Mouse (Mus musculus) liver, adult 2 months (tissue): ENCODE data around the gene 5730409E04Rik. TPM values are rescaled to one million over a fixed set of nuclear protein-coding genes. Genes with fewer than 3 reads are reported as not detected.
A peak's percentile ranks its signal among the peaks of the same experiment; 100 is the strongest.

Experiments used
- DNase-seq: peaks from one replicate; pipeline ENCODE4 v3.0.0-alpha.2; 2011; ENCODE audit warnings: low read depth, low spot score; ENCODE audit errors: extremely low read depth
- H3K27ac ChIP-seq: fragments of 200-500 bp; replicated peaks from 2 replicates; pipeline ENCODE4 v1.5.1; 2012; ENCODE audit warnings: low read depth, mild to moderate bottlenecking, control low read depth, inconsistent platforms, low read length; ENCODE audit not compliant: insufficient read depth
- H3K27me3 ChIP-seq: fragments of 200-500 bp; 2 replicates; pipeline ENCODE4 v1.6.1; 2012; ENCODE audit warnings: mild to moderate bottlenecking, moderate library complexity, low read length, inconsistent platforms; ENCODE audit not compliant: control insufficient read depth, insufficient read depth
- H3K36me3 ChIP-seq: fragments of 200-500 bp; 2 replicates; pipeline ENCODE4 v1.6.1; 2012; ENCODE audit warnings: low read length, inconsistent platforms; ENCODE audit not compliant: control insufficient read depth, insufficient read depth
- H3K4me1 ChIP-seq: fragments of 200-500 bp; 2 replicates; pipeline ENCODE4 v1.6.1; 2011; ENCODE audit warnings: low read length; ENCODE audit not compliant: control insufficient read depth, insufficient read depth
- H3K4me3 ChIP-seq: fragments of 200-500 bp; 2 replicates; pipeline ENCODE4 v1.5.1; 2011; ENCODE audit warnings: low read depth, mild to moderate bottlenecking, control low read depth, low read length, moderate library complexity; ENCODE audit not compliant: insufficient read depth
- H3K79me2 ChIP-seq: fragments of 200-500 bp; 2 replicates; pipeline ENCODE4 v1.6.1; 2012; ENCODE audit warnings: inconsistent platforms, mild to moderate bottlenecking, low read length, moderate library complexity; ENCODE audit not compliant: control insufficient read depth, insufficient read depth
- H3K9ac ChIP-seq: fragments of 200-500 bp; 2 replicates; pipeline ENCODE4 v1.6.1; 2012; ENCODE audit warnings: low read depth, mild to moderate bottlenecking, control low read depth, inconsistent platforms, low read length
- CTCF ChIP-seq: fragments of 200-500 bp; IDR thresholded peaks from 2 replicates; pipeline ENCODE4 v1.5.1; 2011; ENCODE audit warnings: low read depth, low read length, control low read depth
- POLR2A ChIP-seq: fragments of 200-500 bp; IDR thresholded peaks from 2 replicates; pipeline ENCODE4 v1.6.1; 2011; ENCODE audit warnings: low read length, control low read depth; ENCODE audit not compliant: insufficient read depth; ENCODE audit errors: extremely low read depth
- WGBS: fragments of 180-500 bp; shearing (Covaris S2); methylation state at CpG from one replicate; pipeline ENCODE4 v1.1.7; 2018; 5-methylcytosine and 5-hydroxymethylcytosine counted together
- polyA plus RNA-seq: library from polyadenylated mRNA; depleted of rRNA; stranded (reverse); fragments of >200 nt; gene quantifications from 2 replicates; pipeline ENCODE4 v1.2.3, GENCODE M21; 2012
- total RNA-seq: library from RNA; depleted of rRNA; stranded (reverse); fragments of >200 nt; gene quantifications from 2 replicates; pipeline ENCODE4 v1.2.3, GENCODE M21; 2014

The 5730409E04Rik gene
- total and polyA plus RNA-seq, 2 experiments: 3.3 to 4.8 TPM

DNA sequence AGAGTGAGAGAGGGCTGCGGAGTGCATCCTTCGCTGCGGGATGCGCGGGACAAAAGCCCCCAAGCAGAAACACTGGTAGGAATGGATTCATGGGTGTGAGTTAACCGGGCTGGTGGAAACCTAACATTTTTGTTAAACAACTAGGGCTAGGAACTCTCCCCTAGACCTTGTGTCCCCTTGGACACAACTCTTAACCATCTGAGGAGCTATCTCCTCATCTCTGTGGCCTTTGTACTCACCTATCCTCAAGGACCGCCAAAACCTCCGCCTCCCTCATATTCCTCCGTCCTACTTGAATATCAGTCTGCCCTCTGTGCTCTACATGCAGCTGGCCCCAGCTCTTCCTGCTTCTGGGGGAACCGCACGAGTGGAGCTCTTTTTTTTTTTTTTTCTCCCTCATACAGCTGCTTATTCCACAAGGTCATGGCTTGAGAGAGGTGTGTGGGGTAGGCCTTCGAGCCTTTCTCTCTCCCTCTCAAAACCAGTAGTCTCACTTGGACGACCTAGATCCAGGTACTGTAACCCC is 10.8 kb downstream of the 5730409E04Rik start:
- TF ChIP-seq POLR2A (no peak), CTCF (no peak)
- H3K36me3 ChIP-seq: no peaks in the 10 kb centered on the region
- no peak overlapping the region for H3K9ac ChIP-seq
- H3K27ac ChIP-seq: no peak overlapping the region
- no peaks in the 10 kb centered on the region for H3K4me1 ChIP-seq
- WGBS: 33% methylated on average over 13 of the region's 13 CpGs
- H3K4me3 ChIP-seq: no peak overlapping the region
- H3K27me3 ChIP-seq: peaks cover 6% of the 10 kb centered on the region; the same call in 1 of the 2 replicates
- no peaks in the 10 kb centered on the region for H3K79me2 ChIP-seq
- DNase-seq: no peak

DNA sequence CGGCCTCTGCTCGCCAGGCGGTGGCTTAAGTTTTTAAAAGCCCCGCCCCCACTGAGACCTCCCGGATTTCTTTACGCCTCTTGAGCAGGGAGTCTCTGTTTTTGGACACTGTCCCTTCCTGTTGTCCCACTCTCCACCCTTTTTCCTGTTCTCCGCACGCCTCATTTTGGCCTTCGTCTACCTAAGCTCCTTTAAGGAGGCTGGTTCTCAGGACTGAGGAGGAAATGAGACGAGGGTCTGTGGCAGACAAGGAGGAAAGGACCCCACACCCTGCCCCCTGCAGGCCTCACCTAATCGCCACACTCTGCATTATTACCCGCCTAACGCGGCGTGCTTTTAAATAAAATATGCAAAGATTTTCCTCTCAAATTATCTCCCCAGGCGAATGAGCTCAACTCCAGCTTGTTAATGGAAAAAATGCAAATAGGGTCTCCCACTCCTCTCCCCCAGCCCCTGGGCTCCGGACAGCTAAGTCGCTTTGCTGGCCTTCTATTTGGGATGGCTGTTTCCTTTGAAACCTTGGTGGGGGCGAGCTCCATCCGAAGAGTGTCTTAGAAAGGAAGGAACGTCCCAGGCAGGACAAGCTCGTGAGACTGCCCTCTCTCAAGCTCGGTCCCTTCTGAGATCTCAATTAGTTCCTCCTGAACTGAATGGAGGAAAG is 17.5 kb downstream of the 5730409E04Rik start:
- Histone ChIP-seq H3K9ac (no peak overlapping the region; the same call in none of the 2 replicates), H3K79me2 (no peaks in the 10 kb centered on the region), H3K27me3 (no peaks in the 10 kb centered on the region), H3K4me3 (peak overlapping the region; percentile 15; the same call in 1 of the 2 replicates), H3K36me3 (no peaks in the 10 kb centered on the region), H3K27ac (no peak overlapping the region), H3K4me1 (no peaks in the 10 kb centered on the region)
- TF ChIP-seq POLR2A (no peak), CTCF (peak; percentile 22; the same call in 1 of the 2 replicates)
- WGBS: 12% methylated on average over 23 of the region's 23 CpGs
- no peak for DNase-seq

DNA sequence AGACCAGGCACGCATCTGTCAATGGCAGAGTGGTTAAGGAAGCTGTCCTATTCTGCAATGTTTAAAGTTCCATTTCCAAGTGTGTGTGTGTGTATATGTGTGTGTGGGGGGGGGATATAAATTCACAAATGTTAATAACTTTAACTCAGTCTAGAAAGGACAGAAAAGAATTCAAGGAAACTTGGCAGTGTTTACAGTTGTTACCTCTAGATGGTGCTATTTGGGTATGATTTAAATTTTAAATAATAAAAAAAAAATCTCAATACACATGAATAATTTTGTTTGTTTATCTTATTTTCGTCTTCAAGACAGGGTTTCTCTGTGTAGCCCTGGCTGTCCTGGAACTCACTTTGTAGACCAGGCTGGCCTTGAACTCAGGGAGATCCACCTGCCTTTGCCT is 22.3 kb downstream of the 5730409E04Rik start:
- Histone ChIP-seq H3K36me3 (no peaks in the 10 kb centered on the region), H3K9ac (no peak overlapping the region), H3K4me3 (no peak overlapping the region), H3K27me3 (no peaks in the 10 kb centered on the region), H3K4me1 (no peaks in the 10 kb centered on the region), H3K79me2 (no peaks in the 10 kb centered on the region), H3K27ac (no peak overlapping the region)
- WGBS: 47% methylated on average over 2 of the region's 2 CpGs
- DNase-seq: peak; percentile 9
- no peak for TF ChIP-seq POLR2A
- TF ChIP-seq CTCF: peak; percentile 23; the same call in 1 of the 2 replicates

DNA sequence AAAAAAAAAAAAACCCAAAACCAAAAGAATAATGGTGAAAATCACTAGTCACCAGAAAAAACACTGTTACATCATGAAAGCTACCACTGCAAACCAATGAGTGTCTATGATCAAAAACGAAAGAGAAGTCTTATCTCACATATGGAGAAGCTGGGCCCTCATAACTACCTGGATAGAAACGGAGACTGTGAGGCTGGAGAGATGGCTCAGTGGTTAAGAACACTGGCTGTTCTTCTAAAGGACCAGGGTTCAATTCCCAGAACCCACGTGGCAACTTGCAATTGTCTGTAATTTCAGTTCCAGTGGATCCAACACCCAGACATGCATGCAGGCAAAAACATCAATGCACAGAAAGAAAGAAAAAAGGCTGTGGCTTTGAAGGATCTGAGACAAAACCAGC is 23.1 kb downstream of the 5730409E04Rik start:
- no peak overlapping the region for H3K9ac ChIP-seq

DNA sequence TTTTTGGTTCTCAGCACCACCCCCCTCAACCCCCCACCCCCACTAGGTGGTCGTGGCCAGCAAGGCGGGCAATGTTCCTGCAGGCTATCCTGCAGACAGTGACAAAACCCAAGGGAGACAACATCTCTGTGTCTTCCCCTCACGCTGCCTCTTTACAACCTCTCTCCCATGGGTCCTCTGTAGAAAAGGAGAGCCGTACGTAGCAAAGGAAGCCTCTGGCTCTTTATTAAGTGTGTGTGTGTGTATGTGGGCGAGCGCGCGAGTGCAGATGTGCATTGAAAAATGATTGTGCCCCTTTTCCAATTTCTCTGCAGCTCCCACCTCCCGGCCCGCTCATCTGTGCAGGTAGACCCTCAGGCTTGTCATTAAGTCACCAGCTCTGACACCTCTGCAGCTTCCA is 26.7 kb downstream of the 5730409E04Rik start:
- TF ChIP-seq CTCF: no peak
- TF ChIP-seq POLR2A: no peak
- H3K36me3 ChIP-seq: no peaks in the 10 kb centered on the region
- DNase-seq: no peak
- no peaks in the 10 kb centered on the region for H3K27me3 ChIP-seq
- 36% methylated on average over 11 of the region's 11 CpGs for WGBS
- H3K4me1 ChIP-seq: no peaks in the 10 kb centered on the region
- no peak overlapping the region for H3K4me3 ChIP-seq
- no peak overlapping the region for H3K9ac ChIP-seq
- H3K27ac ChIP-seq: no peak overlapping the region
- no peaks in the 10 kb centered on the region for H3K79me2 ChIP-seq

More for the DNA sequence above, 23.1 kb downstream of the 5730409E04Rik start:
- Histone ChIP-seq H3K36me3 (no peaks in the 10 kb centered on the region), H3K79me2 (no peaks in the 10 kb centered on the region), H3K4me1 (no peaks in the 10 kb centered on the region), H3K4me3 (no peak overlapping the region), H3K27me3 (no peaks in the 10 kb centered on the region), H3K27ac (no peak overlapping the region)
- 61% methylated on average over 3 of the region's 3 CpGs for WGBS
- no peak for DNase-seq
- TF ChIP-seq CTCF (no peak), POLR2A (no peak)

DNA sequence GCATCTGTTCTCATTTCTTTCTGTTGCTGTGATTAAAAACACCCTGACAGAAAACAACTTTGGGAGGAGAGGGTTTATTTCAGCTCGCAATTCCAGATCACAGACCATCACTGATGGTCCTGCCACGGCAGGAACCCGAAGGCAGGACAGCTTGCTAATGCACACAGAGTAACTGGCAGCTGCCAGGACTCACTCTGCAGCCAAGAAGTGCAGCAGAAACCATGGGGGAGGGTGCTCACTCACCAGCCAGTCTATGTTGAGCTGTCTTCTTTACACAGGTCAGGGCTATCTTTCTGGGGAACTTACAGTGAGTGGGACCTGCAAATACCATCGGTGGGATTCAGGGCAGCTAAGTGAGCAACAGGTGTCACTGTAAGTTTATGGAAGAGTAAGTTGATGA is 27.8 kb downstream of the 5730409E04Rik start:
- no peak for DNase-seq
- Histone ChIP-seq H3K4me3 (no peak overlapping the region), H3K36me3 (no peaks in the 10 kb centered on the region), H3K9ac (no peak overlapping the region), H3K27me3 (no peaks in the 10 kb centered on the region), H3K27ac (no peak overlapping the region), H3K4me1 (no peaks in the 10 kb centered on the region), H3K79me2 (no peaks in the 10 kb centered on the region)
- 59% methylated on average over 4 of the region's 4 CpGs for WGBS
- TF ChIP-seq POLR2A (no peak), CTCF (no peak)
